Mouse (Mus musculus): ENCODE measurements around the gene Serpina1e. TPM values are rescaled to one million over a fixed set of nuclear protein-coding genes. Genes with fewer than 3 reads are reported as not detected.

The Serpina1e gene
- polyA plus RNA-seq, 1 experiment = 0.55 TPM

- TF ChIP-seq POLR2A (IDR thresholded peaks at IDR 0.05; ENCODE audit: low read depth, low read length) = no peak
- peak; percentile 81 for TF ChIP-seq CTCF (IDR thresholded peaks at IDR 0.05; ENCODE audit: extremely low read depth, insufficient read length, insufficient replicate concordance, low read depth, low read length)
- no peak overlapping the region for H3K27ac ChIP-seq (ENCODE audit: insufficient read depth, low read depth, low read length)
- 34% methylated on average over 5 of the region's 5 CpGs for WGBS
- no peaks in the 10 kb centered on the region for H3K36me3 ChIP-seq (ENCODE audit: control insufficient read depth, insufficient read depth, low read length)
- no peaks in the 10 kb centered on the region for H3K27me3 ChIP-seq (ENCODE audit: control insufficient read depth, insufficient read depth, low read length)
- H3K4me3 ChIP-seq (ENCODE audit: low read depth, low read length) = no peak overlapping the region
- H3K4me1 ChIP-seq (ENCODE audit: control insufficient read depth, insufficient read depth, insufficient read length, low read length) = no peaks in the 10 kb centered on the region
Observed at GRCm38 (mm10) chr12:103995292-103996072, 36.7 kb upstream of the Serpina1e start.

- WGBS = 38% methylated on average over 7 of the region's 7 CpGs
- no peak for TF ChIP-seq POLR2A (IDR thresholded peaks at IDR 0.05; ENCODE audit: low read depth, low read length)
- Histone ChIP-seq H3K27ac (ENCODE audit: insufficient read depth, low read depth, low read length) (no peak overlapping the region), H3K36me3 (ENCODE audit: control insufficient read depth, insufficient read depth, low read length) (no peaks in the 10 kb centered on the region), H3K4me3 (ENCODE audit: low read depth, low read length) (no peak overlapping the region), H3K4me1 (ENCODE audit: control insufficient read depth, insufficient read depth, insufficient read length, low read length) (no peaks in the 10 kb centered on the region), H3K27me3 (ENCODE audit: control insufficient read depth, insufficient read depth, low read length) (no peaks in the 10 kb centered on the region)
Observed at GRCm38 (mm10) chr12:103992945-103993344, 34.2 kb upstream of the Serpina1e start.

GRCm38 (mm10) chr12:103989857-103990256, 31.1 kb upstream of the Serpina1e start, which contains the start of gene Serpina11:
TSS of gene Serpina11 (minus strand) at chr12:103989957.
- WGBS = 84% methylated on average over 6 of the region's 6 CpGs
- TF ChIP-seq CTCF (IDR thresholded peaks at IDR 0.05; ENCODE audit: extremely low read depth, insufficient read length, insufficient replicate concordance, low read depth, low read length) (no peak), POLR2A (IDR thresholded peaks at IDR 0.05; ENCODE audit: low read depth, low read length) (no peak)
- Histone ChIP-seq H3K36me3 (ENCODE audit: control insufficient read depth, insufficient read depth, low read length) (no peaks in the 10 kb centered on the region), H3K27ac (ENCODE audit: insufficient read depth, low read depth, low read length) (no peak within 1 kb of the TSS), H3K27me3 (ENCODE audit: control insufficient read depth, insufficient read depth, low read length) (no peaks in the 10 kb centered on the region; the same call in 1 of the 2 replicates), H3K4me1 (ENCODE audit: control insufficient read depth, insufficient read depth, insufficient read length, low read length) (no peaks in the 10 kb centered on the region), H3K4me3 (ENCODE audit: low read depth, low read length) (no peak within 1 kb of the TSS)

GRCm38 (mm10) chr12:103989514-103989767, 30.7 kb upstream of the Serpina1e start:
- WGBS = 31% methylated on average over 2 of the region's 2 CpGs
- no peaks in the 10 kb centered on the region for H3K4me1 ChIP-seq (ENCODE audit: control insufficient read depth, insufficient read depth, insufficient read length, low read length)
- H3K27ac ChIP-seq (ENCODE audit: insufficient read depth, low read depth, low read length) = no peak overlapping the region
- no peak overlapping the region for H3K4me3 ChIP-seq (ENCODE audit: low read depth, low read length)
- TF ChIP-seq POLR2A (IDR thresholded peaks at IDR 0.05; ENCODE audit: low read depth, low read length) (no peak), CTCF (IDR thresholded peaks at IDR 0.05; ENCODE audit: extremely low read depth, insufficient read length, insufficient replicate concordance, low read depth, low read length) (no peak)
- no peaks in the 10 kb centered on the region for H3K36me3 ChIP-seq (ENCODE audit: control insufficient read depth, insufficient read depth, low read length)
- no peaks in the 10 kb centered on the region; the same call in 1 of the 2 replicates for H3K27me3 ChIP-seq (ENCODE audit: control insufficient read depth, insufficient read depth, low read length)

- no peaks in the 10 kb centered on the region for H3K36me3 ChIP-seq (ENCODE audit: control insufficient read depth, insufficient read depth, low read length)
- H3K27me3 ChIP-seq (ENCODE audit: control insufficient read depth, insufficient read depth, low read length) = no peaks in the 10 kb centered on the region; the same call in 1 of the 2 replicates
- TF ChIP-seq CTCF (IDR thresholded peaks at IDR 0.05; ENCODE audit: extremely low read depth, insufficient read length, insufficient replicate concordance, low read depth, low read length) (no peak), POLR2A (IDR thresholded peaks at IDR 0.05; ENCODE audit: low read depth, low read length) (no peak)
- H3K4me1 ChIP-seq (ENCODE audit: control insufficient read depth, insufficient read depth, insufficient read length, low read length) = no peaks in the 10 kb centered on the region
- 26% methylated on average over 14 of the region's 14 CpGs for WGBS
- no peak overlapping the region for H3K4me3 ChIP-seq (ENCODE audit: low read depth, low read length)
- H3K27ac ChIP-seq (ENCODE audit: insufficient read depth, low read depth, low read length) = no peak overlapping the region
Observed at GRCm38 (mm10) chr12:103988754-103989513, 30.2 kb upstream of the Serpina1e start.

GRCm38 (mm10) chr12:103985868-103986267, 27.1 kb upstream of the Serpina1e start:
- H3K27me3 ChIP-seq (ENCODE audit: control insufficient read depth, insufficient read depth, low read length) = no peaks in the 10 kb centered on the region; the same call in 1 of the 2 replicates
- no peak for TF ChIP-seq CTCF (IDR thresholded peaks at IDR 0.05; ENCODE audit: extremely low read depth, insufficient read length, insufficient replicate concordance, low read depth, low read length)
- TF ChIP-seq POLR2A (IDR thresholded peaks at IDR 0.05; ENCODE audit: low read depth, low read length) = no peak
- H3K36me3 ChIP-seq (ENCODE audit: control insufficient read depth, insufficient read depth, low read length) = no peaks in the 10 kb centered on the region
- no peak overlapping the region for H3K4me3 ChIP-seq (ENCODE audit: low read depth, low read length)
- 42% methylated on average over 5 of the region's 5 CpGs for WGBS
- no peaks in the 10 kb centered on the region for H3K4me1 ChIP-seq (ENCODE audit: control insufficient read depth, insufficient read depth, insufficient read length, low read length)
- H3K27ac ChIP-seq (ENCODE audit: insufficient read depth, low read depth, low read length) = no peak overlapping the region

GRCm38 (mm10) chr12:103984935-103985334, 26.2 kb upstream of the Serpina1e start:
- H3K27ac ChIP-seq (ENCODE audit: insufficient read depth, low read depth, low read length) = no peak overlapping the region
- WGBS = 54% methylated on average over 4 of the region's 4 CpGs
- TF ChIP-seq POLR2A (IDR thresholded peaks at IDR 0.05; ENCODE audit: low read depth, low read length) (no peak), CTCF (IDR thresholded peaks at IDR 0.05; ENCODE audit: extremely low read depth, insufficient read length, insufficient replicate concordance, low read depth, low read length) (no peak)
- H3K4me1 ChIP-seq (ENCODE audit: control insufficient read depth, insufficient read depth, insufficient read length, low read length) = no peaks in the 10 kb centered on the region
- H3K4me3 ChIP-seq (ENCODE audit: low read depth, low read length) = no peak overlapping the region
- H3K27me3 ChIP-seq (ENCODE audit: control insufficient read depth, insufficient read depth, low read length) = no peaks in the 10 kb centered on the region; the same call in 1 of the 2 replicates
- no peaks in the 10 kb centered on the region for H3K36me3 ChIP-seq (ENCODE audit: control insufficient read depth, insufficient read depth, low read length)
